In the genomic region with DNA sequence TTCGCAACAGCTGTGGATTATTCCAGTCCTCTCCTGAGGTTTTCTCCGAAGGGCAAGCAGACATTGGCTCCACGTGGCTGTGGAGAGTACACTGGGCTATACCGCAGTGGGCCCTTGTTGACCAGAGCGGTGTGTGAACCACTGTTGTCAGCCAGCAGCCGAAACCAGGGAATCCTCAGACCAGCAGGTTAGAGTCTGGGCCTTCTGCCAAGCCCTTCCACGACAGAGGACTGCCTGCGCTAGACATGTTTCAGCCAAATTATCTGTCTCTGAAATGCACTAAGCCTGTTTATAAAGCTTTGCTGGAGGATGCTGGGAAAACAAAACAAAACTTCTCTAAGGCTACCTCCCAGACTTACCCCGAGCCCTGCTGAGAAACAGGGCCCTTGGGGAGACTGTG, we compare ENCODE assay signal across 10 mouse cellular contexts. TPM values are rescaled to one million over a fixed set of nuclear protein-coding genes. Genes with fewer than 3 reads are reported as not detected.
A peak's percentile ranks its signal among the peaks of the same experiment; 100 is the strongest.
DNase-seq lines count a peak whose midpoint lies in the region; ATAC-seq lines count a peak whose summit lies in the region.
"Had no signal": no experiment of that assay in that cellular context is flagged by ENCODE, and none has a peak within 500 bp of the region (broad histone marks: within the 10 kb centered on the region; RNA-seq: fewer than 3 reads in every experiment).

No protein-coding gene starts in this region.

- no peaks in the 10 kb centered on the region for H3K27me3 ChIP-seq in hindbrain, embryonic 14.5 days (ENCODE audit: control insufficient read depth, insufficient read depth, low read length)

- peak; percentile 54 for DNase-seq in adrenal gland, postnatal 14 days
- no peak for DNase-seq in adrenal gland, adult 2 months
- peak; percentile 74 for DNase-seq in left cerebral cortex, postnatal 4 days
- DNase-seq in left cerebral cortex, adult 18-20 months (ENCODE audit: low spot score in 2 of 2), result no peak
- no peak for DNase-seq in hindbrain, embryonic 14.5 days (ENCODE audit: low spot score)
- DNase-seq in thymus, postnatal 36 days, result no peak
- no peak for DNase-seq in gastrocnemius, postnatal 10 days

- H3K4me2 ChIP-seq in hindbrain, embryonic 14.5 days (replicated peaks), result no peak overlapping the region; the same call in 1 of the 2 replicates

- H3K9ac ChIP-seq in hindbrain, embryonic 14.5 days, result no peak overlapping the region

- H3K36me3 ChIP-seq in hindbrain, embryonic 14.5 days (replicated peaks; ENCODE audit: control insufficient read depth, insufficient read depth), result no peaks in the 10 kb centered on the region

- no peak overlapping the region for H3K4me3 ChIP-seq in hindbrain, embryonic 14.5 days (replicated peaks; ENCODE audit: low read length)

- H3K27ac ChIP-seq in hindbrain, embryonic 14.5 days, result peak overlapping the region; percentile 64

- no peaks in the 10 kb centered on the region for H3K4me1 ChIP-seq in hindbrain, embryonic 14.5 days (replicated peaks; ENCODE audit: control insufficient read depth, insufficient read depth, low read length)

- ATAC-seq in hindbrain, embryonic 14.5 days (ENCODE audit: low FRiP score), result no peak
- peak; percentile 68 for ATAC-seq in megakaryocyte-erythroid progenitor cell, adult 5-6 weeks (replicated peaks; ENCODE audit: low FRiP score, low TSS enrichment, poor library complexity, severe bottlenecking)
- ATAC-seq: activated CD4-positive, CD25-positive, alpha-beta regulatory T cell, adult 4 months had no signal

- intact Hi-C loops in left cerebral cortex, postnatal 4 days (cut with DNase I), result no loop called here

- WGBS in hindbrain, embryonic 14.5 days, result 38% methylated on average over 9 of the region's 9 CpGs

- no peaks in the 10 kb centered on the region for H3K9me3 ChIP-seq in hindbrain, embryonic 14.5 days (ENCODE audit: control insufficient read depth, low read length)

RNA-seq across cellular contexts. Expression of a gene that starts 4.7 kb away (rescaled TPM):
- total RNA-seq in adrenal gland, postnatal 14 days (2021), result 73.8 and 86.1 TPM in 2 replicates
- total RNA-seq in adrenal gland, adult 2 months (2021), result 10 to 100 TPM; 35.5 to 67.1 TPM
- 44.6 and 49.2 TPM in 2 replicates for polyA plus RNA-seq in adrenal gland, adult 2 months (2012; rRNA removed)
- 10 to 100 TPM; 55.1 to 56.6 TPM for total RNA-seq in left cerebral cortex, postnatal 4 days (2021)
- total RNA-seq in left cerebral cortex, adult 18-20 months (2021), result 10 to 100 TPM; 45.8 to 49.7 TPM
- 8.4 and 11.0 TPM in 2 replicates for polyA plus RNA-seq in hindbrain, embryonic 14.5 days (2014; fragmentation: Nextera tagmentation; extraction: Ambion mirVana)
- 55.8 and 57.2 TPM in 2 replicates for total RNA-seq in megakaryocyte-erythroid progenitor cell, adult 5-6 weeks (2014; fragmentation: Nextera tagmentation)
- total RNA-seq in megakaryocyte-erythroid progenitor cell, adult 5-6 weeks (2017), result 28.8 and 45.9 TPM in 2 replicates
- total RNA-seq in gastrocnemius, postnatal 10 days (2021), result 10 to 100 TPM; 39.9 to 45.3 TPM
- total RNA-seq: monocyte, adult 5-6 weeks had no signal

RNA-seq across cellular contexts. Expression of a gene that starts 16.1 kb away (rescaled TPM):
- 12.0 and 18.2 TPM in 2 replicates for total RNA-seq in adrenal gland, postnatal 14 days (2021)
- 10 to 100 TPM; 12.8 to 17.7 TPM for total RNA-seq in adrenal gland, adult 2 months (2021)
- polyA plus RNA-seq in adrenal gland, adult 2 months (2012; rRNA removed), result 25.9 and 31.1 TPM in 2 replicates
- 100 to 1,000 TPM; 213 to 226 TPM for total RNA-seq in left cerebral cortex, postnatal 4 days (2021)
- total RNA-seq in left cerebral cortex, adult 18-20 months (2021), result 100 to 1,000 TPM; 267 to 278 TPM
- polyA plus RNA-seq in hindbrain, embryonic 14.5 days (2014; fragmentation: Nextera tagmentation; extraction: Ambion mirVana), result 98.3 and 101 TPM in 2 replicates
- not detected in 2 replicates for total RNA-seq in megakaryocyte-erythroid progenitor cell, adult 5-6 weeks (2014; fragmentation: Nextera tagmentation)
- not detected in 2 replicates for total RNA-seq in megakaryocyte-erythroid progenitor cell, adult 5-6 weeks (2017)
- total RNA-seq in gastrocnemius, postnatal 10 days (2021), result 10 to 100 TPM; 12.0 to 15.4 TPM

RNA-seq across cellular contexts. Expression of a gene that starts 43.7 kb away (rescaled TPM):
- total RNA-seq in adrenal gland, postnatal 14 days (2021), result 1.1 TPM in 1 of 2 replicates, not detected in the other
- under 1 TPM; 0.58 to 0.59 TPM for total RNA-seq in adrenal gland, adult 2 months (2021)
- 0.22 TPM in 1 of 2 replicates, not detected in the other for polyA plus RNA-seq in adrenal gland, adult 2 months (2012; rRNA removed)
- not detected for total RNA-seq in left cerebral cortex, postnatal 4 days (2021)
- not detected for total RNA-seq in left cerebral cortex, adult 18-20 months (2021)
- not detected in 2 replicates for polyA plus RNA-seq in hindbrain, embryonic 14.5 days (2014; fragmentation: Nextera tagmentation; extraction: Ambion mirVana)
- not detected in 2 replicates for total RNA-seq in megakaryocyte-erythroid progenitor cell, adult 5-6 weeks (2014; fragmentation: Nextera tagmentation)
- not detected in 2 replicates for total RNA-seq in megakaryocyte-erythroid progenitor cell, adult 5-6 weeks (2017)
- total RNA-seq in gastrocnemius, postnatal 10 days (2021), result not detected
- total RNA-seq: monocyte, adult 5-6 weeks had no signal
- polyA plus RNA-seq: activated CD4-positive, CD25-positive, alpha-beta regulatory T cell, adult 4 months had no signal

RNA-seq across cellular contexts. Expression of a gene that starts 43.8 kb away (rescaled TPM):
- 57.0 and 57.3 TPM in 2 replicates for total RNA-seq in adrenal gland, postnatal 14 days (2021)
- total RNA-seq in adrenal gland, adult 2 months (2021), result 10 to 100 TPM; 42.2 to 66.4 TPM
- polyA plus RNA-seq in adrenal gland, adult 2 months (2012; rRNA removed), result 3.9 and 5.8 TPM in 2 replicates
- total RNA-seq in left cerebral cortex, postnatal 4 days (2021), result 10 to 100 TPM; 51.5 to 61.1 TPM
- total RNA-seq in left cerebral cortex, adult 18-20 months (2021), result 10 to 100 TPM; 40.4 to 46.0 TPM
- polyA plus RNA-seq in hindbrain, embryonic 14.5 days (2014; fragmentation: Nextera tagmentation; extraction: Ambion mirVana), result 59.8 and 65.1 TPM in 2 replicates
- 66.8 and 70.7 TPM in 2 replicates for total RNA-seq in megakaryocyte-erythroid progenitor cell, adult 5-6 weeks (2014; fragmentation: Nextera tagmentation)
- total RNA-seq in megakaryocyte-erythroid progenitor cell, adult 5-6 weeks (2017), result 80.8 and 88.3 TPM in 2 replicates
- total RNA-seq in gastrocnemius, postnatal 10 days (2021), result 10 to 100 TPM; 21.7 to 30.4 TPM

RNA-seq across cellular contexts. Expression of a gene that starts 48.1 kb away (rescaled TPM):
- total RNA-seq in adrenal gland, postnatal 14 days (2021), result 85.2 and 87.5 TPM in 2 replicates
- 10 to 100 TPM; 65.5 to 84.6 TPM for total RNA-seq in adrenal gland, adult 2 months (2021)
- 25.6 and 27.7 TPM in 2 replicates for polyA plus RNA-seq in adrenal gland, adult 2 months (2012; rRNA removed)
- total RNA-seq in left cerebral cortex, postnatal 4 days (2021), result 10 to 100 TPM; 62.5 to 68.6 TPM
- total RNA-seq in left cerebral cortex, adult 18-20 months (2021), result 10 to 100 TPM; 86.9 to 90.6 TPM
- polyA plus RNA-seq in hindbrain, embryonic 14.5 days (2014; fragmentation: Nextera tagmentation; extraction: Ambion mirVana), result 22.5 and 24.2 TPM in 2 replicates
- total RNA-seq in megakaryocyte-erythroid progenitor cell, adult 5-6 weeks (2014; fragmentation: Nextera tagmentation), result 79.8 and 96.4 TPM in 2 replicates
- 152 and 181 TPM in 2 replicates for total RNA-seq in megakaryocyte-erythroid progenitor cell, adult 5-6 weeks (2017)
- 10 to 100 TPM; 53.6 to 57.6 TPM for total RNA-seq in gastrocnemius, postnatal 10 days (2021)

Comparison
In these comparisons a context has a peak if more than half of its experiments do, and no peak if none do; other contexts are left out.
1. DNase-seq: peak in adrenal gland, postnatal 14 days (single experiment) and left cerebral cortex, postnatal 4 days (single experiment); none in adrenal gland, adult 2 months (single experiment), left cerebral cortex, adult 18-20 months (0 of 2), hindbrain, embryonic 14.5 days (single experiment), thymus, postnatal 36 days (0 of 2) and gastrocnemius, postnatal 10 days (single experiment).
2. RNA of a gene that starts 16.1 kb away (total RNA-seq): 267 to 278 TPM in left cerebral cortex, adult 18-20 months, 213 to 226 TPM in left cerebral cortex, postnatal 4 days, 12.8 to 17.7 TPM in adrenal gland, adult 2 months, 12.0 to 15.4 TPM in gastrocnemius, postnatal 10 days and 12.0 to 18.2 TPM in adrenal gland, postnatal 14 days; not detected in megakaryocyte-erythroid progenitor cell, adult 5-6 weeks; every median in the first group is over 10 times any median in the second.